Mouse (Mus musculus): Measurements from ENCODE around the gene Klhl23. TPM values are rescaled to one million over a fixed set of nuclear protein-coding genes. Genes with fewer than 3 reads are reported as not detected.
A peak's percentile ranks its signal among the peaks of the same experiment; 100 is the strongest.

Gene Klhl23
- polyA plus RNA-seq, 1 experiment from 2014 or later, result 24.7 TPM

- H3K36me3 ChIP-seq (replicated peaks), result peaks cover 15% of the 10 kb centered on the region; the same call in 1 of the 2 replicates
- peak overlapping the region; percentile 67 for H3K4me3 ChIP-seq
- DNase-seq (ENCODE audit: low spot score), result no peak
- WGBS, result 7% methylated on average over 12 of the region's 12 CpGs
- H3K9me3 ChIP-seq, result no peaks in the 10 kb centered on the region
- peak overlapping the region; percentile 88 for H3K27ac ChIP-seq (replicated peaks)
- H3K27me3 ChIP-seq (replicated peaks; ENCODE audit: low read depth, poor library complexity, severe bottlenecking), result no peaks in the 10 kb centered on the region
- peaks cover 11% of the 10 kb centered on the region for H3K4me1 ChIP-seq
Observed at GRCm38 (mm10) chr2:69885050-69885449, 63.3 kb downstream of the Klhl23 start.

DNA sequence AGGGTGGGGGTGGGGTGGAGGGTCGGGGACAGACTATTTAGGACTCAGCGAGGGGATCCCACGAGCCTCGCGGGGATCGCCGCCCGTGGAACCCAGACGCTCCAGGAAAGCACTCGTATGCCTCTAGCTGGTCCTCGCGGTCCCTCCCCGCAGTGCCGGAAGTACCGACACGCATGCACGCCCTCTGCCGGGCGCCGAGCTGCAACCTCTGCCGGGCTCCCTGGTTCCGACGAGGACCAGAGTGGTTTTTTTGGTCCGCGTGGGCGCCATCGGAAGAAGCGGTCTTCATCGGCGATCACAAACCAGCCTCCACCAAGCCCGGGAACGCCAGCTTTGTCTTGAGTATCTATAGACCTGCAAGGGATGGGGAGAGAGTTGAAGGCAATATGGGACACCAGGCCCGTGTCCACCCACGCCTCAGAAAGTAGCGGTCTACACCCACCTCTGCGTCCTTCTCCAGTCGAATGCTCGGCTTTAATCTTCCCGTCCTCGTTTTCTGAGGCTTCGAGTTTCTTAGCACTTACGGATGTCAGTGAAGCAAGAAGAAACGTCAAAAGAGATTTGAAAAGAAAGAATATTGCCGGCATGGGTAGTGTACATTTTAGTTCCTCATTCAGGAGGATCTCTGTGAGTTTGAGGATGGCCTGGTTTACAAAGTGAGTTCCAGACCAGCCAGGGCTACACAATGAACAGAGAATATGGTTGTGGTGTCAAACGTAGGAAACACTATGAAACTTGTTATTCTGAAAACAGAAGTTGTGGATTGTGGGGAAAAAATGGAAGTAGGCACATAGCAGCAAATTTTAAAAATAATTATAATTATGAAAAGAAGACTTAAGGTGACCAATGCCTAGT, 63.9 kb downstream of the Klhl23 start, which contains the start of gene Mettl5:
Gene Mettl5, minus strand, starts transcription at position 165 of the 855 bp plus-strand sequence.
- Histone ChIP-seq H3K4me1 (peaks cover 11% of the 10 kb centered on the region), H3K4me3 (peak within 1 kb of the TSS; percentile 67), H3K27ac (replicated peaks) (peak within 1 kb of the TSS; percentile 88), H3K9me3 (no peaks in the 10 kb centered on the region), H3K36me3 (replicated peaks) (0 out of 2 replicates have a peak, but pooled peaks cover 12% of the 10 kb centered on the region), H3K27me3 (replicated peaks; ENCODE audit: low read depth, poor library complexity, severe bottlenecking) (no peaks in the 10 kb centered on the region)
- DNase-seq (ENCODE audit: low spot score), result peak; percentile 90
- WGBS, result 2% methylated on average over 45 of the region's 45 CpGs

Other genes with a start within 250 kb of the Klhl23 start
- gene Lrp2, start 235.9 kb upstream of the Klhl23 start, polyA plus RNA-seq (2016; fragmentation: Nextera tagmentation; extraction: Ambion mirVana), result 1.5 and 1.6 TPM in 2 replicates
- 12.5 and 19.3 TPM in 2 replicates for gene Bbs5, start 174.8 kb upstream of the Klhl23 start, polyA plus RNA-seq (2016; fragmentation: Nextera tagmentation; extraction: Ambion mirVana)
- gene Klhl41, start 151.8 kb upstream of the Klhl23 start, polyA plus RNA-seq (2016; fragmentation: Nextera tagmentation; extraction: Ambion mirVana), result 0.39 and 0.40 TPM in 2 replicates
- 14.4 and 16.3 TPM in 2 replicates for gene Fastkd1, start 108.4 kb upstream of the Klhl23 start, polyA plus RNA-seq (2016; fragmentation: Nextera tagmentation; extraction: Ambion mirVana)
- 131 and 145 TPM in 2 replicates for gene Ppig, start 99.4 kb upstream of the Klhl23 start, polyA plus RNA-seq (2016; fragmentation: Nextera tagmentation; extraction: Ambion mirVana)
- gene Ccdc173, start 32.4 kb upstream of the Klhl23 start, polyA plus RNA-seq (2016; fragmentation: Nextera tagmentation; extraction: Ambion mirVana), result 2.4 TPM in 2 replicates
- 26.1 and 28.5 TPM in 2 replicates for gene Phospho2, start 32.3 kb upstream of the Klhl23 start, polyA plus RNA-seq (2016; fragmentation: Nextera tagmentation; extraction: Ambion mirVana)
- gene Ssb, start 39.6 kb downstream of the Klhl23 start, polyA plus RNA-seq (2016; fragmentation: Nextera tagmentation; extraction: Ambion mirVana), result 377 and 407 TPM in 2 replicates
- 38.0 and 41.9 TPM in 2 replicates for gene Mettl5, start 63.7 kb downstream of the Klhl23 start, polyA plus RNA-seq (2016; fragmentation: Nextera tagmentation; extraction: Ambion mirVana)
- gene Ubr3, start 75.3 kb downstream of the Klhl23 start, polyA plus RNA-seq (2016; fragmentation: Nextera tagmentation; extraction: Ambion mirVana), result 13.9 and 14.6 TPM in 2 replicates
- gene Myo3b, start 217.2 kb downstream of the Klhl23 start, polyA plus RNA-seq (2016; fragmentation: Nextera tagmentation; extraction: Ambion mirVana), result 0.04 and 0.08 TPM in 2 replicates

All from embryonic facial prominence, embryonic 10.5 days (tissue).